Comparison of ENCODE assay signal across 8 mouse cellular contexts in genomic region chr17:34205746-34206176, GRCm38 (mm10). TPM values are rescaled to one million over a fixed set of nuclear protein-coding genes. Genes with fewer than 3 reads are reported as not detected.
DNase-seq lines count a peak whose midpoint lies in the region; ATAC-seq and TF ChIP-seq lines count a peak whose summit lies in the region.

No protein-coding gene starts in this region.

- ATAC-seq in liver, embryonic 16.5 days (ENCODE audit: low read depth) = peak; percentile 25; the same call in 1 of the 2 replicates

- H3K4me1 ChIP-seq in brown adipose tissue, adult 24 weeks (ENCODE audit: control insufficient read depth, insufficient read depth, insufficient read length, low read length) = no peaks in the 10 kb centered on the region
- H3K4me1 ChIP-seq in liver, embryonic 16.5 days (ENCODE audit: control insufficient read depth, low read depth, low read length) = peaks cover 20% of the 10 kb centered on the region
- H3K4me1 ChIP-seq in spleen, adult 2 months (ENCODE audit: control insufficient read depth, insufficient read depth, insufficient read length) = peaks cover 33% of the 10 kb centered on the region

- no peak for TF ChIP-seq POLR2A in spleen, adult 2 months (IDR thresholded peaks at IDR 0.05; ENCODE audit: low read depth, low read length)

- peak; percentile 28 for DNase-seq in cerebellum, adult 9-10 months
- DNase-seq in cerebellum, postnatal 36 days = no peak
- peak; percentile 96 for DNase-seq in 416B (ENCODE audit: low read depth)
- peak; percentile 48 to 50 for DNase-seq in heart, postnatal 10 days
- DNase-seq in spleen, adult 2 months (ENCODE audit: low read depth in 1 of 2, low spot score in 2 of 2) = peak; percentile 27 to 44
- DNase-seq in right cerebral cortex, adult 18-20 months = no peak

- 10% methylated on average over 9 of the region's 9 CpGs for WGBS in liver, embryonic 16.5 days (ENCODE audit: insufficient replicate concordance)
- WGBS in spleen, adult 2 months = 11% methylated on average over 9 of the region's 9 CpGs

- H3K27me3 ChIP-seq in liver, embryonic 16.5 days (ENCODE audit: control insufficient read depth, insufficient read depth, low read depth, low read length) = no peaks in the 10 kb centered on the region
- H3K27me3 ChIP-seq in spleen, adult 2 months (ENCODE audit: control insufficient read depth, insufficient read depth, low read length) = no peaks in the 10 kb centered on the region

- H3K9me3 ChIP-seq in liver, embryonic 16.5 days (replicated peaks; ENCODE audit: control insufficient read depth, low read length) = no peaks in the 10 kb centered on the region

- peak overlapping the region; percentile 84 for H3K9ac ChIP-seq in liver, embryonic 16.5 days (ENCODE audit: low read depth, low read length)

- intact Hi-C loops in heart, postnatal 10 days (cut with DNase I) = loop anchor here (2.0 kb wide), 1 partner anchor 29 kb away; no protein-coding TSS in a partner anchor

- H3K27ac ChIP-seq in brown adipose tissue, adult 24 weeks (replicated peaks; ENCODE audit: low read depth, low read length) = peak overlapping the region; percentile 63
- H3K27ac ChIP-seq in liver, embryonic 16.5 days (ENCODE audit: low read length) = peak overlapping the region; percentile 60
- peak overlapping the region; percentile 89 for H3K27ac ChIP-seq in spleen, adult 2 months (ENCODE audit: insufficient read depth, low read length)

- peak overlapping the region; percentile 100 for H3K4me3 ChIP-seq in brown adipose tissue, adult 24 weeks (ENCODE audit: insufficient read depth, low read depth, low read length)
- peak overlapping the region; percentile 85 for H3K4me3 ChIP-seq in liver, embryonic 16.5 days (ENCODE audit: low read depth, low read length)
- H3K4me3 ChIP-seq in spleen, adult 2 months (ENCODE audit: extremely low read depth, insufficient read depth, insufficient read length) = peak overlapping the region; percentile 75

- H3K36me3 ChIP-seq in liver, embryonic 16.5 days (ENCODE audit: control insufficient read depth, insufficient read depth) = no peaks in the 10 kb centered on the region
- H3K36me3 ChIP-seq in spleen, adult 2 months (ENCODE audit: control insufficient read depth, insufficient read depth, low read length) = peaks cover 20% of the 10 kb centered on the region

- H3K4me2 ChIP-seq in liver, embryonic 16.5 days (ENCODE audit: low read depth, low read length) = peak overlapping the region; percentile 95

- peak; percentile 28; the same call in 1 of the 2 replicates for TF ChIP-seq CTCF in spleen, adult 2 months (IDR thresholded peaks at IDR 0.05; ENCODE audit: extremely low read depth, insufficient read depth, insufficient read length, insufficient replicate concordance)

RNA-seq across cellular contexts. Expression of gene Tap2, which starts 2.4 kb away (rescaled TPM):
- 23.5 and 27.7 TPM in 2 replicates for polyA plus RNA-seq in brown adipose tissue, adult 24 weeks (2012; ENCODE audit: insufficient read depth, insufficient read length, missing spikeins)
- 10 to 100 TPM; 17.6 to 20.3 TPM for total RNA-seq in heart, postnatal 10 days (2021)
- 6.7 TPM in 2 replicates for polyA plus RNA-seq in liver, embryonic 16.5 days (2015; fragmentation: Nextera tagmentation; extraction: Ambion mirVana)
- 83.0 and 111 TPM in 2 replicates for polyA plus RNA-seq in spleen, adult 2 months (2012; rRNA removed)

RNA-seq across cellular contexts. Expression of gene Psmb8, which starts 8.2 kb away (rescaled TPM):
- polyA plus RNA-seq in brown adipose tissue, adult 24 weeks (2012; ENCODE audit: insufficient read depth, insufficient read length, missing spikeins) = 20.2 and 21.9 TPM in 2 replicates
- 10 to 100 TPM; 10.3 to 10.7 TPM for total RNA-seq in heart, postnatal 10 days (2021)
- 17.7 and 18.5 TPM in 2 replicates for polyA plus RNA-seq in liver, embryonic 16.5 days (2015; fragmentation: Nextera tagmentation; extraction: Ambion mirVana)
- 260 and 307 TPM in 2 replicates for polyA plus RNA-seq in spleen, adult 2 months (2012; rRNA removed)

RNA-seq across cellular contexts. Expression of gene Psmb9, which starts 18.2 kb away (rescaled TPM):
- 17.4 and 34.6 TPM in 2 replicates for polyA plus RNA-seq in brown adipose tissue, adult 24 weeks (2012; ENCODE audit: insufficient read depth, insufficient read length, missing spikeins)
- 1 to 10 TPM; 3.2 to 4.6 TPM for total RNA-seq in heart, postnatal 10 days (2021)
- 9.6 and 9.7 TPM in 2 replicates for polyA plus RNA-seq in liver, embryonic 16.5 days (2015; fragmentation: Nextera tagmentation; extraction: Ambion mirVana)
- polyA plus RNA-seq in spleen, adult 2 months (2012; rRNA removed) = 159 and 225 TPM in 2 replicates

RNA-seq across cellular contexts. Expression of gene Tap1, which starts 18.4 kb away (rescaled TPM):
- 5.5 and 6.9 TPM in 2 replicates for polyA plus RNA-seq in brown adipose tissue, adult 24 weeks (2012; ENCODE audit: insufficient read depth, insufficient read length, missing spikeins)
- total RNA-seq in heart, postnatal 10 days (2021) = 1 to 10 TPM; 6.7 to 7.0 TPM
- 3.8 and 4.2 TPM in 2 replicates for polyA plus RNA-seq in liver, embryonic 16.5 days (2015; fragmentation: Nextera tagmentation; extraction: Ambion mirVana)
- polyA plus RNA-seq in spleen, adult 2 months (2012; rRNA removed) = 144 and 178 TPM in 2 replicates

RNA-seq across cellular contexts. Expression of gene H2-Ob, which starts 32.9 kb away (rescaled TPM):
- 0.55 and 2.1 TPM in 2 replicates for polyA plus RNA-seq in brown adipose tissue, adult 24 weeks (2012; ENCODE audit: insufficient read depth, insufficient read length, missing spikeins)
- under 1 TPM; 0.77 to 0.92 TPM for total RNA-seq in heart, postnatal 10 days (2021)
- 0.44 and 0.54 TPM in 2 replicates for polyA plus RNA-seq in liver, embryonic 16.5 days (2015; fragmentation: Nextera tagmentation; extraction: Ambion mirVana)
- 318 and 334 TPM in 2 replicates for polyA plus RNA-seq in spleen, adult 2 months (2012; rRNA removed)

Comparison
In these comparisons a context has a peak if more than half of its experiments do, and no peak if none do; other contexts are left out.
1. DNase-seq: peak in cerebellum, adult 9-10 months (single experiment), 416B (single experiment), heart, postnatal 10 days (2 of 2) and spleen, adult 2 months (2 of 2); none in cerebellum, postnatal 36 days (0 of 2) and right cerebral cortex, adult 18-20 months (single experiment).
2. RNA of gene Psmb8, which starts 8.2 kb away (polyA plus RNA-seq): 260 to 307 TPM in spleen, adult 2 months; 20.2 to 21.9 TPM in brown adipose tissue, adult 24 weeks and 17.7 to 18.5 TPM in liver, embryonic 16.5 days; every median in the first group is over 10 times any median in the second.
3. Peak in every context shown above with its lines, with median percentiles within 50 percentile points of each other: H3K27ac ChIP-seq and H3K4me3 ChIP-seq.